Mouse (Mus musculus) stomach, postnatal 0 days (tissue): ENCODE measurements around the gene 5430427O19Rik. TPM values are rescaled to one million over a fixed set of nuclear protein-coding genes. Genes with fewer than 3 reads are reported as not detected.

Source experiments
- ATAC-seq: fragments of 200-750 bp; cut with Nextera tagmentation; 2 replicates; pipeline ENCODE4 v1.8.0; 2017; ENCODE audit not compliant: low FRiP score, low TSS enrichment
- DNase-seq: peaks from one replicate; pipeline ENCODE4 v3.0.0-alpha.2; 2016; ENCODE audit warnings: low spot score
- H3K27ac ChIP-seq: fragments of 300-500 bp; sonication (generic); replicated peaks from 2 replicates; pipeline ENCODE4 v1.5.1; 2014; ENCODE audit warnings: mild to moderate bottlenecking, control low read depth
- H3K27me3 ChIP-seq: fragments of 300-500 bp; sonication (generic); 2 replicates; pipeline ENCODE4 v1.6.1; 2014; ENCODE audit warnings: low read length; ENCODE audit not compliant: control insufficient read depth, insufficient read depth
- H3K36me3 ChIP-seq: fragments of 300-500 bp; sonication (generic); 2 replicates; pipeline ENCODE4 v1.6.1; 2014; ENCODE audit warnings: low read length, mixed read lengths; ENCODE audit not compliant: control insufficient read depth, insufficient read depth
- H3K4me1 ChIP-seq: fragments of 300-500 bp; sonication (generic); replicated peaks from 2 replicates; pipeline ENCODE4 v1.6.1; 2014; ENCODE audit warnings: antibody characterized with exemption; ENCODE audit not compliant: control insufficient read depth, insufficient read depth
- H3K4me2 ChIP-seq: fragments of 300-500 bp; sonication (generic); replicated peaks from 2 replicates; pipeline ENCODE4 v1.6.1; 2014; ENCODE audit warnings: low read depth, mild to moderate bottlenecking, control low read depth, moderate library complexity
- H3K4me3 ChIP-seq: fragments of 300-500 bp; sonication (generic); 2 replicates; pipeline ENCODE4 v1.5.1; 2014; ENCODE audit warnings: low read depth, low read length, control low read depth
- H3K9ac ChIP-seq: fragments of 300-500 bp; sonication (generic); 2 replicates; pipeline ENCODE4 v1.6.1; 2014; ENCODE audit warnings: mild to moderate bottlenecking, low read length, control low read depth, mixed read lengths
- H3K9me3 ChIP-seq: fragments of 300-500 bp; sonication (generic); 2 replicates; pipeline ENCODE4 v1.6.1; 2016; ENCODE audit warnings: low read length; ENCODE audit not compliant: control insufficient read depth
- CTCF ChIP-seq: IDR thresholded peaks from 2 replicates; pipeline ENCODE4 v1.5.1; 2016; ENCODE audit warnings: antibody characterized with exemption, low read depth, mild to moderate bottlenecking, moderate library complexity
- EP300 ChIP-seq: optimal IDR thresholded peaks from 2 replicates; pipeline ENCODE3; 2016; ENCODE audit warnings: antibody characterized with exemption
- WGBS: fragments of 180-500 bp; shearing (Covaris S2); extraction: QIAGEN DNeasy Blood & Tissue Kit; methylation state at CpG from one replicate; pipeline ENCODE4 v1.1.7; 2014; 5-methylcytosine and 5-hydroxymethylcytosine counted together
- polyA plus RNA-seq: library from polyadenylated mRNA; unstranded; fragments of >200 nt; fragmentation: Nextera tagmentation; extraction: Ambion mirVana; gene quantifications from 2 replicates; pipeline ENCODE4 v1.2.1, GENCODE M21; 2015

The 5430427O19Rik gene
- polyA plus RNA-seq: 0.12 and 0.15 TPM in 2 replicates

DNA sequence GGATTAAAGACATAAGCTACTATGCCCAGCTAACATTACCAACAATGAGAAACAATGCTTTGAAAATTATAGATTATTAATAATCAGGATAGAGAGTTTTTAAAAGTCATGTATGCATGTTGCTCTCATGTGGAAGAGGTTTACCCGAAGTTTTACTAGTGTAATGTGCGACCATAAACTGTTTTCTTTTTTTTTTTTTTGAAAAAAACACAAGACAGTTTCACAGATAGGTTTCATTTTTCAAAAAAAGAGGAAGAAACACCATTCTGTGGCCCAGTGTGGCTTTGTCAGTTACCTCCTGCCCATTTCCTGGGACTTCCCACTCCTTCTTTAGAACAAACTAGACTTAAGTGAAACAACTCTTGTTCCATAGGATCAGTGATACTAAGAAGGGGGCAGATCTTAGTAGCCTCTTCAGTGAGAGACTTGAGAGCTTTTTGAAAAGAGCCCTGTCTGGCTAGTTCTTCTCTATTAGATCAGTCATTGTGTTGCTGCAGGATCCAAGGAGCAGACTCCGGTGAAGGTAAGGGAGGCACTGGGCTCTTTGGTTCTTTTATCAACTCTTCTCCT is at the start of gene 5430427O19Rik:
TSS of gene 5430427O19Rik (plus strand) at position 441 of the 570 bp plus-strand sequence.
- 81% methylated on average over 3 of the region's 3 CpGs for WGBS
- no peak for ATAC-seq
- Histone ChIP-seq H3K36me3 (no peaks in the 10 kb centered on the region), H3K27ac (no peak within 1 kb of the TSS), H3K9me3 (no peaks in the 10 kb centered on the region), H3K9ac (no peak within 1 kb of the TSS), H3K4me3 (no peak within 1 kb of the TSS), H3K27me3 (no peaks in the 10 kb centered on the region), H3K4me1 (no peaks in the 10 kb centered on the region), H3K4me2 (no peak within 1 kb of the TSS)
- TF ChIP-seq EP300: no peak
- no peak for TF ChIP-seq CTCF
- no peak for DNase-seq

DNA sequence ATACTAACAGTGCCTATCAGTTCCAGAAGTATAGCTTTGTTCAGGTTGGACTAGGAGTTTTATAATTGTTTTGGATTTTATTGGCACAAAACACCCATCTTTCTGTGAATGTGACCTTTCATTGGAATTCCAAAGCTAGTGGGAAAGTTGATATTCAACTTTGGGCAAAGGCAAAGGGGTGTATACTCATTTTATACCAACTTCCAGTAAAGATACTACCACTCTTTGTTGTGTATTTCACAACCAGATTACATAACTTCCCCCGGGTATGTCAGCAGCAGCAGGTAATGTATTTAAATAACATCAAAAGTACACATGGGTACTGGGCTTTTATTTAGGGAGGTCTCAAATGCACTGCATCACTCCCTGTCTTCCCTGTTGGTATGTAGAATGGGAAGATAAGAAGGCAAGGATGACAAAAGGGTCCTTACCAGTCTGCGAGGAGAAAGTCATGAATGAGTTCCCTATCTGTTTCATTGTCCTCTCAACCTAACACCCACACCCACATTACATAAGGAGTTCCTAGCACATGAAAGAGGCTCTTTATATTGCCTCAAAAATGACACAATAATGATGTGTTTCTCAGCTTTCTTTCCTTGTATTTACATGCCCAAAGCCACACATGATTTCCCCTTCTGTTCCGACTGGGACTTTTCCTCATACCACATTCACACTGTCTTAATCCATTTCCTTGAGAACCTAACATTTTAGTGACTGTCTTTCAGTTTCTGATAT is 42.3 kb upstream of the 5430427O19Rik start:
- no peaks in the 10 kb centered on the region for H3K36me3 ChIP-seq
- no peaks in the 10 kb centered on the region for H3K9me3 ChIP-seq
- no peaks in the 10 kb centered on the region for H3K27me3 ChIP-seq
- H3K9ac ChIP-seq: no peak overlapping the region
- DNase-seq (no peak), ATAC-seq (no peak)
- H3K27ac ChIP-seq: no peak overlapping the region
- H3K4me1 ChIP-seq: no peaks in the 10 kb centered on the region
- no peak overlapping the region for H3K4me3 ChIP-seq
- 56% methylated on average over 3 of the region's 3 CpGs for WGBS
- no peak overlapping the region for H3K4me2 ChIP-seq
- TF ChIP-seq EP300: no peak
- TF ChIP-seq CTCF: no peak

GRCm38 (mm10) chrX:85829000-85829399 is 41.2 kb upstream of the 5430427O19Rik start:
- Histone ChIP-seq H3K4me1 (no peaks in the 10 kb centered on the region), H3K4me3 (no peak overlapping the region), H3K27ac (no peak overlapping the region), H3K36me3 (no peaks in the 10 kb centered on the region), H3K27me3 (no peaks in the 10 kb centered on the region), H3K9ac (no peak overlapping the region), H3K4me2 (no peak overlapping the region), H3K9me3 (no peaks in the 10 kb centered on the region)
- TF ChIP-seq CTCF: no peak
- no peak for TF ChIP-seq EP300
- DNase-seq (no peak), ATAC-seq (no peak)

GRCm38 (mm10) chrX:85839174-85839573 is 31.0 kb upstream of the 5430427O19Rik start:
- TF ChIP-seq CTCF (no peak), EP300 (no peak)
- no peak for DNase-seq
- no peaks in the 10 kb centered on the region for H3K27me3 ChIP-seq
- H3K4me1 ChIP-seq: no peaks in the 10 kb centered on the region
- ATAC-seq: no peak
- H3K36me3 ChIP-seq: no peaks in the 10 kb centered on the region
- no peak overlapping the region for H3K4me2 ChIP-seq
- no peak overlapping the region for H3K27ac ChIP-seq
- H3K9me3 ChIP-seq: no peaks in the 10 kb centered on the region
- H3K9ac ChIP-seq: no peak overlapping the region
- H3K4me3 ChIP-seq: no peak overlapping the region

DNA sequence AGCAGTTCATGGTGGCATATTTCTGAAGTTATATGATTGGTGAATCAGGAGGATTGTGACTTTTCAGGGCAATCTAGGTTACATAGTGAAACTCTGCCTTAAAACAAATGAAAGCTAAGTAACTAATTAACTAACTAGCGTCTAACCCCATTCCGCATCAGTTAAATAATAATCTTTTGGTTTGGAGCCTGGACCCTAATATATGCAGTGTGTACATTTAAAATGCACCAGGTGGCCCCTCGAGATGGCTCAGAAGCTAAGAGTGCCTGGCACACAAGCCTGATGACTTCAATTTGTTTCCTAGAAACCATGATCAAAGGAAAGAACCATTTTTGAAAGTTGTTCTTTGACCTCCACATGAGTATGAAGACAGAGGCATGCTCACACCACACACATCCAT is 14.2 kb upstream of the 5430427O19Rik start:
- DNase-seq (no peak), ATAC-seq (no peak)
- Histone ChIP-seq H3K9ac (no peak overlapping the region), H3K4me3 (no peak overlapping the region), H3K27me3 (no peaks in the 10 kb centered on the region), H3K27ac (no peak overlapping the region), H3K4me1 (no peaks in the 10 kb centered on the region), H3K9me3 (no peaks in the 10 kb centered on the region), H3K4me2 (no peak overlapping the region), H3K36me3 (no peaks in the 10 kb centered on the region)
- WGBS: 63% methylated on average over 3 of the region's 3 CpGs
- TF ChIP-seq CTCF (no peak), EP300 (no peak)

GRCm38 (mm10) chrX:85857169-85857568 is 13.0 kb upstream of the 5430427O19Rik start:
- DNase-seq: no peak
- H3K27ac ChIP-seq: no peak overlapping the region
- H3K4me3 ChIP-seq: no peak overlapping the region

More at GRCm38 (mm10) chrX:85857169-85857568, 13.0 kb upstream of the 5430427O19Rik start:
- H3K9me3 ChIP-seq: no peaks in the 10 kb centered on the region
- ATAC-seq: peak; percentile 80
- TF ChIP-seq CTCF (no peak), EP300 (no peak)
- no peaks in the 10 kb centered on the region for H3K27me3 ChIP-seq
- H3K9ac ChIP-seq: no peak overlapping the region
- no peak overlapping the region for H3K4me2 ChIP-seq
- H3K36me3 ChIP-seq: no peaks in the 10 kb centered on the region
- H3K4me1 ChIP-seq: no peaks in the 10 kb centered on the region
